Mouse (Mus musculus): ENCODE measurements around the gene Crybg1.

The Crybg1 gene

DNA sequence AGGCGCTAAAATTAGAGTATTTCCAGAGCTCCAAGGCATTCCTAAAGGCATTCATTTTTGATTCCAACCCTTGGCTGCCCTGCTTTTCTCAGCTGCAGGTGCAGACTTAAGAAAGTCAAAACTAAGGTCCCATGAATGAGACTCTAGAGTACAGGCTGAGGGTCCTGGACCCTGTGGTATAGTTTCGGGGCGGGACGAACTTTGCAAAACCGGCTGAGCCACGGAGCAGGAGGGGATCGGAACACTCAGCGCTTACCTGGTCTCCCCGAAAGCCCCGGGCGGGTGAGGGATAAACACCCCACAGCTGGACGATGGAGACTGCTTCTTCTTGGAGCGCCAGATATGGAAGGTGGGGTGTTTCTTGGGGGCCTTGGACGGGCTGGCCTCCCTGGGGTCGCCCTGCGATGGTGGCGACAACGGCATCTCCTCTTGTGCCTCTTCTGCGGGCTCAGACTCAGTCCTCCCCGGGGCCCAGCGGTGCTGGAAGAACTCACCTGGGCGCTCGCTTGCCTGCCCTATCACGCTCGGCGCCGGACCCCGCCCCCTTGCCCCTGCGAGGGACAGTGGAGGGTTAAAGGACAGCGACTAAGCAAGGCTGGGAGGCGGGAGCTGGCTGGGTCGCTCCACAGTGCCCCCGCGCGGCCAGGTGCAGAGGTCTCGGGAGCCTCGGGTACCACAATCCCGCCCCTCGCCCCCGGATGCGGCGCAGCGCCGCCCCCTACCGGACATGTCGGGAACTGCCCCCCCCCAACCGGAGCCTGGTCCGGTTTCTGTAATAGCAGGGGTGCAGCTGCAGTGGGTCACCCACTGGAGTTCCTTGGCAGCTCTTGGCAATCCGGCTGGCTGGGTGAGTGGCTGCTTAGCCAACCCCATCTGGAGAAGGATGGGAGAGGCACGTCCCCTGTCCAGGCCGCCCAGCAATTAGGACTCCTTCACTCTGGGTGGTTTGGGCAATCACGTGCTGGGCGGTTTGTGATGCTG lies at the start of gene Crybg1:
TSS of gene Crybg1 (minus strand) at position 517 of the 981 bp plus-strand sequence.
- DNase-seq (ENCODE audit: low spot score in 2 of 2) = peak; percentile 38 to 69

- DNase-seq (ENCODE audit: low spot score in 2 of 2) = no peak
Observed at GRCm38 (mm10) chr10:44177365-44177764, 28.7 kb upstream of the Crybg1 start.

DNA sequence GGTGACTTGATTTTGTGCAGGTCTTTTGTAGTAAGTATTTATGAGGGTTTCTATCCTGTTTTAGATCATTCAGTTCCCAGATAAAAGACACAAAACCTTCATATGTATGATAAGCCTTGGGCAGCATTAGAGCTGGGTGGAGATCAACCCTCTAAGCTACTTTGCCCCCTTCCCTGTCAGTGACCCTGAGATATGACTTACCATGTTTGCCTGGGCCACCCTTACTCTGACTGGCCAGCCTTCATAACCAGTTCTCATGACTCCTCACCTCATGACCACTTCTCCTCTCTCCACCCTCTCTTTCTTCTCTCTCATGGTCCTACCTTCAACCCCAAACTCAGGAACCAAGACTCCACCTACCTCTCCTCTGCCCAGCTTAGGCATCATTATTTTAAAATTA lies 27.9 kb upstream of the Crybg1 start:
- DNase-seq (ENCODE audit: low spot score in 2 of 2) = no peak

- DNase-seq (ENCODE audit: low spot score in 2 of 2) = no peak
Observed at GRCm38 (mm10) chr10:44176120-44176519, 27.5 kb upstream of the Crybg1 start.

DNA sequence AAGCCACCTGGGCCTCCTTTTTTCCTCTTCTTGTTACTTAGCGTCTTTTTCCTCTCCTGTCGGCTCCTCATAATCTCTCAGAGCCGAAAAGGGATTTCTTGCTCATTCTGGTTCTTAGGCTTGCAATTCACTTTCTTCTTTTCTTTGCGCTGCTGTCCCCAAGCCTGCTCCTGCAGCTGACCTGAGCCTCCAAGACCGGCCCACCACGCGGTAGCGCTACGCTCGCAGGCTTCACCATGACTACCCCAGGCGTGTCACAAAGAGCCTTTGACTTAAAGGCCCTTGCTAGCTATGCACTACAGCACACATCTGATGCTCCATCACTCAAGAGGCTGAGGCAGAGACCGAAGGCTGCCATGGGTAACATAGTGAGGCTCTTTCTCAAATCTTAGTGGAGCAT lies 21.5 kb upstream of the Crybg1 start:
- DNase-seq (ENCODE audit: low spot score in 2 of 2) = no peak

DNA sequence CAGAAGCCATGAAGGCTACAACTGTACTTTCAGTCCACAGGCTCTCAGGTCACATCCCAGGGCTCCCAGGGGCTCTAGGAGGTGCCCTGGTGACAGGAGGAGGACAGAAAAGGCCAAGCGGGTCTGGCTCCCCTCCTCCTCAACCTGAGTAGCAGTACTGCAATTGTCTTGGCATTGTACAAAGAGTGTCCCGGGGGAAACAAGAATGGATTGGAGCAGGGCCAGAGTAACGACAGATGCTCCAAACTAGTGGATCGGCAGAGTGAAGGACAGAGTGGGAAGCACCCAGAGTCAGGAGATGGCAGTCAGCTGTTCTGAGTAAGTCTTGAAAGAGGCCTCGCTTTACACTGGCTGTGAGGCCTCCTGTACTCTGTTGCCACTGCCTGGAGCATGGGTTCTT lies 18.4 kb upstream of the Crybg1 start:
- peak in 1 of 2 experiments; percentile 28 for DNase-seq (ENCODE audit: low spot score in 2 of 2)

GRCm38 (mm10) chr10:44164258-44164975 lies 15.8 kb upstream of the Crybg1 start:
- DNase-seq (ENCODE audit: low spot score in 2 of 2) = no peak

- DNase-seq (ENCODE audit: low spot score in 2 of 2) = no peak
Observed at GRCm38 (mm10) chr10:44163028-44163427, 14.4 kb upstream of the Crybg1 start.

- no peak for DNase-seq (ENCODE audit: low spot score in 2 of 2)
Observed at GRCm38 (mm10) chr10:44160150-44160549, 11.5 kb upstream of the Crybg1 start.

DNA sequence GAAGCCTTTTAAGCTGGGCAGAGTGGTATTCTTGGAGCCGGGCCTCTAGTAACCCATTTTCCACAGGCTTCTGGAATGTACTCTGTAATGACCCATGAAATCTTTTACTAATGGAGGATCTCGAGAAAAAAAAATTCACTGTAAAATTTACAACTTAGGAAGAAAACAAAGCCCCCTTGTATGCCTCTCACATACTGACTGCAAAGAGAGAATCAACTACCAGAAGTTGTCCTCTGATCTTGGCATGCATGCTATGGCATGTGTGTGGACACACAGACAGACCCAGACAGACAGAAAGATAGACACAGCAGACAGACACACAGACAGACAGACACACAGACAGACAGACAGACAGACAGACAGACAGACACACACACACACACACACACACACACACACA lies 8.8 kb upstream of the Crybg1 start:
- DNase-seq (ENCODE audit: low spot score in 2 of 2) = no peak

- no peak for DNase-seq (ENCODE audit: low spot score in 2 of 2)
Observed at GRCm38 (mm10) chr10:44150501-44150900, 1.8 kb upstream of the Crybg1 start.

- no peak for DNase-seq (ENCODE audit: low spot score in 2 of 2)
Observed at GRCm38 (mm10) chr10:44143401-44143800, 5.3 kb downstream of the Crybg1 start.

DNA sequence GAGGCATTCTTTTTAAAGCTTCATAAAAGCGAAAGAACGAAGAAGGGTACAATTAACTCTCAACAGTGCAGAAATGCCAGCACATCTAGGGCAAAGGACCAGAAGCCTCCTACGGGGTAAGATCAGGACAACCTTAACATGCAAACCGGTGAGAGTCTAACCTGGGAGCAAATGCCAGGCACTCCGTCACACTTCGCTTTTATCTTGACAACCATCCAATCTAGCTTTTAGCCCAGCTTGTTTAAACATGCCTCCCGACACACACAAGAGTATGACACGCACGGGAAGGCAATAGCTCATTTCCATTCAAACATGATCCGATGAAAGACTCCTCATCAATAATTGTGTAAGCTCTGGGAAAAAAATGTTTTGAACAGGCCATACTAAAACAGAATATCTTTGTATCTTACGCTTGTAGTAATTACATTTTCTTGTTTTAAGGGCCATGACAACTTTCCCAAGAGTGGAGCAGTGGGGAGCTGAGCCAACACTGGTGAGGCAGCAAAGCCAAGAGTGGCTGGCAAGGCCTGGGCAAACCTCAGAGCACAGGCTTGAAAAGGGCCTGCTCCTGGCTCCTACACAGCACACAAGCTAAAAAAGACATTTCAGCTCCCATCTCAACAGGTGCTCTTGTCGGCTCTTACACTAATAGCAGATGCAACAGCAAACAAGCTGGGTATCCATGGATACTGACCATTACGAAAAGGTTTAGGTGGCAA lies 10.4 kb downstream of the Crybg1 start:
- no peak for DNase-seq (ENCODE audit: low spot score in 2 of 2)

GRCm38 (mm10) chr10:44126047-44126446 lies 22.6 kb downstream of the Crybg1 start:
- no peak for DNase-seq (ENCODE audit: low spot score in 2 of 2)

GRCm38 (mm10) chr10:44124400-44124933 lies 24.2 kb downstream of the Crybg1 start:
- DNase-seq (ENCODE audit: low spot score in 2 of 2) = no peak

DNA sequence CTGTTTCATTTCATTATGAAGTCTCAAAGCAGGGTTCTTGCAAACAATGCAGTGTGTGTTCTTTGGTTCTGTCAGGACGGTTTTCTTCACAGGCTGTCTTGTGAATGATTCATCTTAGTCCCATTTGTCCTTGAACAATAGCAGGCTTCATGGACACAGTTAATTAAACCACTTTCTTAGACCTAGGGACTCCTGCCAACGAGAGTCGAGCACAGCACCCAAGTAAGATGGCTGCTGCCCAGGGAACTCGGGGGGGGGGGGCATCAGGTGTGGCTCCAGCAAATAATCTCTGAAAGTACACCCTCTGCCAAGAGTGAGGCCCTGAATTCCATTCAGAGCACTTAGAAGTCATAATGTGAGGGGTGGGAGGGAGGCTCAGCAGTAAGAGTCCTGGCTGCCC lies 30.0 kb downstream of the Crybg1 start:
- DNase-seq (ENCODE audit: low spot score in 2 of 2) = no peak

DNA sequence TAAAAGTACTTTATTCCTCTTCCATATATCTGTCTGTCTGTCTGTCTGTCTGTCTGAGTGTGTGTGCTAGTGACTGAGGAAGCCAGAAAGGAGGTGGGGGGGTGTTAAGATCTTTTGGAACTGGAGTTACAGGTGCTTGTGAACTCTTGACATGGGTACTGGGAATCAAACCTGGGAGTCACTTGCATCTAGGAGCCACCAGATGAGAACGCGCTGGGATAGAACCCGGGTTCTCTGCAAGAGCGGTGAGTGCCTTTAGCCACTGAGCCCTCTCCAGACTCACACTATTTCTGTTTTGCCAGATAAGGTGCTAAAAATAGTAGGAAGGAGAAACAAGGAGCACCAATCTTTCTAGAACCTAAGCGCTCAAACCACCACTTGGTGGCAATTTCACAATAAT lies 31.9 kb downstream of the Crybg1 start:
- no peak for DNase-seq (ENCODE audit: low spot score in 2 of 2)

DNA sequence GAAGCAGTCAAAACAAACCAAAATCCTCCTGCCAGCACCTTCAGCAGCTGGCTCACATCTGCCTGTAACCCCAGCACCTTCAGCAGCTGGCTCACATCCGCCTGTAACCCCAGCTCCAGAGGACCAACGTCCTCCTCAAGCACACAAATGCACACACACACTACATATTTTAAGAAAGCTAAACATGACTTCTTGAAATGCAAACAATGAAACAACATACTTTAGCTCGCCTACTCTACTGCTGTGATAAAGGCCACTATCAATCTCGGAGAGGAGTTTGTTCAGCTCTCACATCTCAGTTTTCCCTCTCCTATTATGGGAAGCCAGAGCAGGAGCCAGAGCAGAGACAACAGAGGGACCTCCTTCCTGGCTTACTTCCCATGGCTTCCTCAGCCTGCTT lies 34.0 kb downstream of the Crybg1 start:
- no peak for DNase-seq (ENCODE audit: low spot score in 2 of 2)

- DNase-seq (ENCODE audit: low spot score in 2 of 2) = no peak
Observed at GRCm38 (mm10) chr10:44112005-44112675, 36.5 kb downstream of the Crybg1 start.

DNA sequence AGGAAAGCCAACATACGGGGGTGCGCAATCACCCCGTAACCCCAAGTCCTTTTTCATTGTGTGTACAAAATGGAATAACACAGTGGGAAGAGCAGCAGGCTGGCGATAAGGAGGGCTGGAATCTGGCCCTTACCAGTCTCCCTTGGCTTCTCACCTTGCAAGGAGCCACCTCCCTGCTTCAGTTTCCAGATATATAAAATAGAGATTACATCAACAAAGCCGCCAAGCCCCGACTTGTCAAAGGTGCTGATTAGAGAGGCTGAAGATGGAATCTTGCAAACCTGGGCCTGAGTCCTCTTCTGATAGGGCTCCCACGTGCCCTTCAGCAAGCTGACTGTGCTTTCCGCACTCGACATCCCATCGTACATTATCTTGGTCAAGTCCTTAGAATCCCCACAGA lies 37.5 kb downstream of the Crybg1 start:
- no peak for DNase-seq (ENCODE audit: low spot score in 2 of 2)

DNA sequence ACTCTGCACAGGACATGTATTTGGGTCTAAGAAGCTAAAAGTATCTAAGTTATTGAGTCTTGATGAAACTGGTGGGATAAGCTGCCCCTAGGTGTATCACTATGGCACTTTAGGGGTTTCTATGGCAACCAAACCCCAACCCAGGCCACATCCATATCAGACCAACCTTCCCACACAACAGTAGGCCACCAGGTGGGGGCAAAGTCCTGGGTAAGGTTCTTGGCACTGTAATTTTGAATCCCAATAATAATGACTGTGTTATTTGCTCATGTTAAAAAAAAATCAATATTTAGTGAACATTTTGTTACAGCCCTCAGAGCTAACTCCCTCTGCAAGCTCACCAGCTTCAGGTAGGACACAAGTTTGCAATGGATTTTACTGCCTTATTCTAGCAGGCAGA lies 38.2 kb downstream of the Crybg1 start:
- DNase-seq (ENCODE audit: low spot score in 2 of 2) = no peak
